Mouse (Mus musculus) kidney, adult 11 months (tissue): Measurements from ENCODE around the gene Pabpc4.
A peak's percentile ranks its signal among the peaks of the same experiment; 100 is the strongest.

Source experiments
- DNase-seq: peaks from one replicate; pipeline ENCODE4 v3.0.0; 2022

The Pabpc4 gene

GRCm38 (mm10) chr4:123261721-123262401 is at the start of gene Pabpc4:
Gene Pabpc4 (plus strand): TSS chr4:123262351.
- no peak for DNase-seq

- no peak for DNase-seq
These were observed 48.2 kb upstream of the Pabpc4 start for GRCm38 (mm10) chr4:123213975-123214374.

- DNase-seq = no peak
These were observed 46.8 kb upstream of the Pabpc4 start for GRCm38 (mm10) chr4:123215367-123215766.

- DNase-seq = no peak
These were observed 45.4 kb upstream of the Pabpc4 start for GRCm38 (mm10) chr4:123216782-123217181.

GRCm38 (mm10) chr4:123219720-123220357 is 42.3 kb upstream of the Pabpc4 start:
- peak; percentile 31 for DNase-seq

- no peak for DNase-seq
These were observed 41.5 kb upstream of the Pabpc4 start for GRCm38 (mm10) chr4:123220637-123221036.

GRCm38 (mm10) chr4:123223309-123223708 is 38.8 kb upstream of the Pabpc4 start:
- DNase-seq = no peak

- no peak for DNase-seq
These were observed 36.3 kb upstream of the Pabpc4 start for GRCm38 (mm10) chr4:123225718-123226403.

GRCm38 (mm10) chr4:123227707-123228106 is 34.4 kb upstream of the Pabpc4 start:
- no peak for DNase-seq

GRCm38 (mm10) chr4:123228270-123228669 is 33.9 kb upstream of the Pabpc4 start:
- DNase-seq = no peak

- DNase-seq = no peak
These were observed 33.0 kb upstream of the Pabpc4 start for GRCm38 (mm10) chr4:123229166-123229565.

GRCm38 (mm10) chr4:123232841-123233240 is 29.3 kb upstream of the Pabpc4 start:
- DNase-seq = no peak

GRCm38 (mm10) chr4:123233492-123234084 is 28.6 kb upstream of the Pabpc4 start, which contains the start of gene Heyl:
Gene Heyl (plus strand): TSS chr4:123233556.
- DNase-seq = peak; percentile 58

- no peak for DNase-seq
These were observed 26.2 kb upstream of the Pabpc4 start for GRCm38 (mm10) chr4:123235835-123236430.

GRCm38 (mm10) chr4:123236431-123237031 is 25.6 kb upstream of the Pabpc4 start:
- DNase-seq = no peak

GRCm38 (mm10) chr4:123237386-123238266 is 24.5 kb upstream of the Pabpc4 start:
- DNase-seq = no peak

- peak; percentile 55 for DNase-seq
These were observed 22.6 kb upstream of the Pabpc4 start for GRCm38 (mm10) chr4:123239361-123240203.

- DNase-seq = no peak
These were observed 15.9 kb upstream of the Pabpc4 start for GRCm38 (mm10) chr4:123246221-123246620.

GRCm38 (mm10) chr4:123246651-123247050 is 15.5 kb upstream of the Pabpc4 start:
- DNase-seq = no peak

- DNase-seq = peak; percentile 47
These were observed 14.8 kb upstream of the Pabpc4 start for GRCm38 (mm10) chr4:123247147-123247880.
